Mouse (Mus musculus): ENCODE data around the gene Olfr745.

Olfr745 gene

GRCm38 (mm10) chr14:50639088-50639487, at the start of gene Olfr745:
TSS of gene Olfr745 (plus strand) at chr14:50639388.
- DNase-seq (ENCODE audit: low spot score) = no peak

GRCm38 (mm10) chr14:50614579-50614978, 24.6 kb upstream of the Olfr745 start, which contains the start of gene Olfr744:
TSS of gene Olfr744 (plus strand) at chr14:50614879.
- no peak for DNase-seq (ENCODE audit: low spot score)

GRCm38 (mm10) chr14:50646783-50647182, 7.6 kb downstream of the Olfr745 start, which contains the start of gene Olfr746:
TSS of gene Olfr746 (plus strand) at chr14:50647083.
- DNase-seq (ENCODE audit: low spot score) = no peak

- no peak for DNase-seq (ENCODE audit: low spot score)
Observed at GRCm38 (mm10) chr14:50693106-50693505, 53.9 kb downstream of the Olfr745 start, which contains the start of gene Olfr747. TSS of gene Olfr747 (minus strand) at chr14:50693206.
